Mouse (Mus musculus): Measurements from ENCODE around the gene Tnik. TPM values are rescaled to one million over a fixed set of nuclear protein-coding genes. Genes with fewer than 3 reads are reported as not detected.

Gene Tnik
- polyA plus RNA-seq, 1 experiment from 2014 or later = 1.6 TPM

DNA sequence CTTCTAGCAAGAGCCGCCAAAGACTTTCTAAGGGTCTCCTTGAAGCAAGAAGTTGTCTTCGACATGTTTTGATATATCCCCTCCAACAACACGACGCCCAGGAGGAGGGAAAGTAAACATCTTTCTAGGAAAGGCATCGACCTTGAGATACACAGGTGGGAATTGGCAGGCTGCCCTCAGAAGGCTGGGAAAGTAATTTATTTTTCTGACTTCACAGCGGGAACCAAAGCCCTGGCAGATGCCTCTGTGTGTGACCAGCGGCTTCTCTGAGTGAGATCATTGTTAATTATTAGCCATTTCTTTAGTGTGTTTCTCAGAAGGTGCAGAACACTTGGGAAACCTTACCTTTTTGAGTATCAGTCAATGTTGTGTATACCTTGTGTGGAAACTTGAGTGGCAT, 328.3 kb downstream of the Tnik start:
- Histone ChIP-seq H3K4me3 (ENCODE audit: low read depth, low read length) (no peak overlapping the region), H3K27me3 (ENCODE audit: control insufficient read depth, insufficient read depth, low read depth, low read length) (no peaks in the 10 kb centered on the region), H3K36me3 (ENCODE audit: control insufficient read depth, insufficient read depth) (no peaks in the 10 kb centered on the region), H3K9ac (ENCODE audit: low read depth, low read length) (no peak overlapping the region), H3K4me1 (ENCODE audit: control insufficient read depth, low read depth, low read length) (no peaks in the 10 kb centered on the region), H3K9me3 (replicated peaks; ENCODE audit: control insufficient read depth, low read length) (no peaks in the 10 kb centered on the region), H3K27ac (ENCODE audit: low read length) (no peak overlapping the region), H3K4me2 (ENCODE audit: low read depth, low read length) (no peak overlapping the region)
- WGBS (ENCODE audit: insufficient replicate concordance) = 63% methylated on average over 7 of the region's 7 CpGs
- ATAC-seq (ENCODE audit: low read depth) = no peak

DNA sequence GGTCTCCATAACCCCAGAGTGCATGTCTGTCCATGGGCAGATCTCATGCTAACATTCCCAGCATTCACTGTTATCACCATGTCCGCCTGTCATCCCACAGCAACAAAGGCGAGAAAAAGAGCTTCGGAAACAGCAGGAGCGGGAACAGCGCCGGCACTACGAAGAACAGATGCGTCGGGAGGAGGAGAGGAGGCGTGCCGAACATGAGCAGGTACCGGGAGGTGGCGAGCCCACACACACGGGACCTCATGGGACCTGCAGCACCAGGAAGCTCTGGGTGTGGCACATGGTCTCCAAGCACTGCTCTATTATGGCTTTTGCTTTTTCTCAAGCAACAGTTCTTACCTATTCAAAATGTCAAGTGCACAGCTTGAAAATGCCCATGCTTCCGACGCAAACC, 330.9 kb downstream of the Tnik start:
- Histone ChIP-seq H3K36me3 (ENCODE audit: control insufficient read depth, insufficient read depth) (no peaks in the 10 kb centered on the region), H3K4me3 (ENCODE audit: low read depth, low read length) (no peak overlapping the region), H3K9ac (ENCODE audit: low read depth, low read length) (no peak overlapping the region), H3K27ac (ENCODE audit: low read length) (no peak overlapping the region), H3K27me3 (ENCODE audit: control insufficient read depth, insufficient read depth, low read depth, low read length) (no peaks in the 10 kb centered on the region), H3K9me3 (replicated peaks; ENCODE audit: control insufficient read depth, low read length) (no peaks in the 10 kb centered on the region), H3K4me2 (ENCODE audit: low read depth, low read length) (no peak overlapping the region), H3K4me1 (ENCODE audit: control insufficient read depth, low read depth, low read length) (no peaks in the 10 kb centered on the region)
- WGBS (ENCODE audit: insufficient replicate concordance) = 85% methylated on average over 16 of the region's 16 CpGs
- ATAC-seq (ENCODE audit: low read depth) = no peak

DNA sequence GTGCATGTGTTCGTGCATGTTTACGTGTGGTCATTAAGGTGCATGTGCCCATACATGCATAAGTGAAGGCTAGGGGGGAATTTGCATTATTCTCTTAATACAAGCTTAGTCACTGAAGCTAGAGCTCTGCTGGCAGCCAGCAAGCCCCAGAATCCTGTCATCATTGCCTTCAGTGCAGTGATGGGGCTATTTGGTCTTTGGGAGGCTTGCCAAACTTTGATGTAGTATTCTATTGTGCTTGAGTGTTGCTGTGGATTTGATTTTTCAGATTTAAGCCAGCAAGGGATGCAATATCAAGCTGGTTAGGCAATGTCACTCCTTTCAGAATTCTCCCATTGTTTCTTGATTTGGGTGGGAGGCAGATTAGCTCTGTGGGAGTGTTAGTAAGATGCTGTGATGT, 336.5 kb downstream of the Tnik start:
- no peak overlapping the region for H3K27ac ChIP-seq (ENCODE audit: low read length)
- ATAC-seq (ENCODE audit: low read depth) = no peak
- 69% methylated on average over 2 of the region's 2 CpGs for WGBS (ENCODE audit: insufficient replicate concordance)
- H3K4me3 ChIP-seq (ENCODE audit: low read depth, low read length) = no peak overlapping the region
- no peaks in the 10 kb centered on the region for H3K27me3 ChIP-seq (ENCODE audit: control insufficient read depth, insufficient read depth, low read depth, low read length)
- H3K36me3 ChIP-seq (ENCODE audit: control insufficient read depth, insufficient read depth) = no peaks in the 10 kb centered on the region
- H3K4me2 ChIP-seq (ENCODE audit: low read depth, low read length) = no peak overlapping the region
- H3K9ac ChIP-seq (ENCODE audit: low read depth, low read length) = no peak overlapping the region
- H3K4me1 ChIP-seq (ENCODE audit: control insufficient read depth, low read depth, low read length) = no peaks in the 10 kb centered on the region
- H3K9me3 ChIP-seq (replicated peaks; ENCODE audit: control insufficient read depth, low read length) = no peaks in the 10 kb centered on the region

DNA sequence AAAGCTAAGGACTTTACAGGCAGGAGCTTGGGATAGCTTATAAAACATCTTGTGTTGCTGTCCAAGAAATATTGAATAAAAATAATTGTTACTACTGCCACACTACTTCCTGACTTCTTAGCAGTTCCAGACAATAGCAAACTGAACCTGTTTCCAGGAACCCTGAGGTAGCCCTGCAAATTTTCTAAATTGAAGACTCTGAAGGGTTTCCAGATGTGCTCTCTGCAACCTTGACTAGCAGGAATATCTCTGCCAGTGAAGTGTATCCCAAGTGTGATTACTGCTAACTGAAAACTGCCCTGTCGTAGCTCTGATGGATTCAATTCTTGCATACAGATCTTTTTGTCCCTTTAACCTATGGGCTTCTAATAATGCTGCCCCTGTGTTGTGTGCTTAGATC, 343.7 kb downstream of the Tnik start:
- Histone ChIP-seq H3K27ac (ENCODE audit: low read length) (no peak overlapping the region), H3K4me3 (ENCODE audit: low read depth, low read length) (no peak overlapping the region), H3K36me3 (ENCODE audit: control insufficient read depth, insufficient read depth) (no peaks in the 10 kb centered on the region), H3K9ac (ENCODE audit: low read depth, low read length) (no peak overlapping the region), H3K9me3 (replicated peaks; ENCODE audit: control insufficient read depth, low read length) (no peaks in the 10 kb centered on the region), H3K27me3 (ENCODE audit: control insufficient read depth, insufficient read depth, low read depth, low read length) (no peaks in the 10 kb centered on the region), H3K4me2 (ENCODE audit: low read depth, low read length) (no peak overlapping the region), H3K4me1 (ENCODE audit: control insufficient read depth, low read depth, low read length) (no peaks in the 10 kb centered on the region)
- WGBS (ENCODE audit: insufficient replicate concordance) = 57% methylated on average over 1 of the region's 1 CpGs
- ATAC-seq (ENCODE audit: low read depth) = no peak

DNA sequence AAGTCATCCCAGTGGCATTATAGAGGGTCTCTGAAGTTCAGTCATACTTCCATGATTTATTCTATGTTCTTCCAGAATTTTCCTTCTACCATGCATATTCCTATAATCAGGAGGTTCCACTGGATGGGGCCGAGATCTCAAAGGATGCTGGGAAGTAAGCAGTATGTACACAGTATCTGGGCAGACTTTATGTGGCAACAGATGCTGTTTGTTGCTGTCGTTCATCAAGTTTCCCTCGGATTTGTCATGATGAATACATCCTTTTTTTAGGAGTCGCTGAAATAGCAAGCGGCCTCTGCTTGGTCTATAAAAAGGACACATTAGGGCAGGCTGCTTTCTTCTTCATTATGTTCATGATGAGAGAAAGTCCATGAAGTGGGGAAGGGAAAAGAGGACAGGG, 349.3 kb downstream of the Tnik start:
- H3K9ac ChIP-seq (ENCODE audit: low read depth, low read length) = no peak overlapping the region
- no peak for ATAC-seq (ENCODE audit: low read depth)

GRCm38 (mm10) chr3:28616386-28616785, 353.4 kb downstream of the Tnik start:
- ATAC-seq (ENCODE audit: low read depth) = no peak
- H3K27me3 ChIP-seq (ENCODE audit: control insufficient read depth, insufficient read depth, low read depth, low read length) = no peaks in the 10 kb centered on the region
- no peak overlapping the region for H3K9ac ChIP-seq (ENCODE audit: low read depth, low read length)
- no peaks in the 10 kb centered on the region for H3K36me3 ChIP-seq (ENCODE audit: control insufficient read depth, insufficient read depth)
- no peak overlapping the region for H3K4me3 ChIP-seq (ENCODE audit: low read depth, low read length)
- H3K4me2 ChIP-seq (ENCODE audit: low read depth, low read length) = no peak overlapping the region
- H3K4me1 ChIP-seq (ENCODE audit: control insufficient read depth, low read depth, low read length) = no peaks in the 10 kb centered on the region
- no peaks in the 10 kb centered on the region for H3K9me3 ChIP-seq (replicated peaks; ENCODE audit: control insufficient read depth, low read length)
- 50% methylated on average over 1 of the region's 1 CpGs for WGBS (ENCODE audit: insufficient replicate concordance)
- no peak overlapping the region for H3K27ac ChIP-seq (ENCODE audit: low read length)

More for the DNA sequence above, 349.3 kb downstream of the Tnik start:
- H3K9me3 ChIP-seq (replicated peaks; ENCODE audit: control insufficient read depth, low read length) = no peaks in the 10 kb centered on the region
- no peaks in the 10 kb centered on the region for H3K27me3 ChIP-seq (ENCODE audit: control insufficient read depth, insufficient read depth, low read depth, low read length)
- H3K36me3 ChIP-seq (ENCODE audit: control insufficient read depth, insufficient read depth) = no peaks in the 10 kb centered on the region
- H3K27ac ChIP-seq (ENCODE audit: low read length) = no peak overlapping the region
- H3K4me1 ChIP-seq (ENCODE audit: control insufficient read depth, low read depth, low read length) = no peaks in the 10 kb centered on the region
- H3K4me3 ChIP-seq (ENCODE audit: low read depth, low read length) = no peak overlapping the region
- 60% methylated on average over 5 of the region's 5 CpGs for WGBS (ENCODE audit: insufficient replicate concordance)
- H3K4me2 ChIP-seq (ENCODE audit: low read depth, low read length) = no peak overlapping the region

GRCm38 (mm10) chr3:28617008-28617627, 354.1 kb downstream of the Tnik start:
- Histone ChIP-seq H3K9me3 (replicated peaks; ENCODE audit: control insufficient read depth, low read length) (no peaks in the 10 kb centered on the region), H3K27ac (ENCODE audit: low read length) (no peak overlapping the region), H3K4me3 (ENCODE audit: low read depth, low read length) (no peak overlapping the region), H3K4me2 (ENCODE audit: low read depth, low read length) (no peak overlapping the region), H3K4me1 (ENCODE audit: control insufficient read depth, low read depth, low read length) (no peaks in the 10 kb centered on the region), H3K27me3 (ENCODE audit: control insufficient read depth, insufficient read depth, low read depth, low read length) (no peaks in the 10 kb centered on the region), H3K36me3 (ENCODE audit: control insufficient read depth, insufficient read depth) (no peaks in the 10 kb centered on the region), H3K9ac (ENCODE audit: low read depth, low read length) (no peak overlapping the region)
- WGBS (ENCODE audit: insufficient replicate concordance) = 70% methylated on average over 5 of the region's 5 CpGs
- ATAC-seq (ENCODE audit: low read depth) = no peak

DNA sequence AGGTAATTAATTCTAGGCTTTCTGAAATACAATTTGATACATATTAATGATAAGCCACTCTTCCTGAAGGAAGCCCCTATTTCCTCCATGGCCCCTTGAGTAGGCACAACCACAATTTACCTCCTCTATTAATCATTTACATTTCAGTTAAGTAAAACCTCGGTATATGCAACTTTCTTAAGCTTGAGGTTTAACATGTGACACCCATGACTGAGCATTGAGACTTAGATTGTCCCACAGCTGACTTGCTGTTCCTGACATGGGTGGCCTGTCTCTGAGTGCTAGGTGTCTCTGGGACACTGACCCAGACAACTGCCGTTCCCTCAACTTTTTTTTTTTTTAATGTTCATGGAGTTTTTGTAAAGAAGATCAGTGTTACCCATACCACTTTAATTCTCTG, 358.8 kb downstream of the Tnik start:
- 43% methylated on average over 2 of the region's 2 CpGs for WGBS (ENCODE audit: insufficient replicate concordance)
- H3K4me2 ChIP-seq (ENCODE audit: low read depth, low read length) = no peak overlapping the region
- no peaks in the 10 kb centered on the region for H3K27me3 ChIP-seq (ENCODE audit: control insufficient read depth, insufficient read depth, low read depth, low read length)
- H3K36me3 ChIP-seq (ENCODE audit: control insufficient read depth, insufficient read depth) = no peaks in the 10 kb centered on the region
- no peak for ATAC-seq (ENCODE audit: low read depth)
- H3K9me3 ChIP-seq (replicated peaks; ENCODE audit: control insufficient read depth, low read length) = no peaks in the 10 kb centered on the region
- H3K9ac ChIP-seq (ENCODE audit: low read depth, low read length) = no peak overlapping the region
- no peak overlapping the region for H3K27ac ChIP-seq (ENCODE audit: low read length)
- no peaks in the 10 kb centered on the region for H3K4me1 ChIP-seq (ENCODE audit: control insufficient read depth, low read depth, low read length)
- no peak overlapping the region for H3K4me3 ChIP-seq (ENCODE audit: low read depth, low read length)

GRCm38 (mm10) chr3:28626816-28627215, 363.8 kb downstream of the Tnik start:
- Histone ChIP-seq H3K27me3 (ENCODE audit: control insufficient read depth, insufficient read depth, low read depth, low read length) (no peaks in the 10 kb centered on the region), H3K4me2 (ENCODE audit: low read depth, low read length) (no peak overlapping the region), H3K36me3 (ENCODE audit: control insufficient read depth, insufficient read depth) (no peaks in the 10 kb centered on the region), H3K27ac (ENCODE audit: low read length) (no peak overlapping the region), H3K4me1 (ENCODE audit: control insufficient read depth, low read depth, low read length) (no peaks in the 10 kb centered on the region), H3K4me3 (ENCODE audit: low read depth, low read length) (no peak overlapping the region), H3K9me3 (replicated peaks; ENCODE audit: control insufficient read depth, low read length) (no peaks in the 10 kb centered on the region), H3K9ac (ENCODE audit: low read depth, low read length) (no peak overlapping the region)
- ATAC-seq (ENCODE audit: low read depth) = no peak
- 75% methylated on average over 6 of the region's 6 CpGs for WGBS (ENCODE audit: insufficient replicate concordance)

Measured in liver, embryonic 16.5 days (tissue).